Mouse (Mus musculus) lung, adult 2 months (tissue): ENCODE measurements at regions not wholly inside any gene's neighbourhood (a gene's known extent, or its start where the extent isn't known, plus 50 kb on each side); places are given as distances from the start of the nearest gene placed in this dataset.

Experiments
- CTCF ChIP-seq: fragments of 200-500 bp; IDR thresholded peaks from 2 replicates; pipeline ENCODE4 v1.5.1; 2011; ENCODE audit warnings: mild to moderate bottlenecking, low read length, control low read depth; ENCODE audit not compliant: insufficient read depth
- POLR2A ChIP-seq: fragments of 200-500 bp; IDR thresholded peaks from 2 replicates; pipeline ENCODE4 v1.6.1; 2011; ENCODE audit warnings: low read depth, mild to moderate bottlenecking, control low read depth, low read length, borderline replicate concordance; ENCODE audit errors: extremely low read depth

DNA sequence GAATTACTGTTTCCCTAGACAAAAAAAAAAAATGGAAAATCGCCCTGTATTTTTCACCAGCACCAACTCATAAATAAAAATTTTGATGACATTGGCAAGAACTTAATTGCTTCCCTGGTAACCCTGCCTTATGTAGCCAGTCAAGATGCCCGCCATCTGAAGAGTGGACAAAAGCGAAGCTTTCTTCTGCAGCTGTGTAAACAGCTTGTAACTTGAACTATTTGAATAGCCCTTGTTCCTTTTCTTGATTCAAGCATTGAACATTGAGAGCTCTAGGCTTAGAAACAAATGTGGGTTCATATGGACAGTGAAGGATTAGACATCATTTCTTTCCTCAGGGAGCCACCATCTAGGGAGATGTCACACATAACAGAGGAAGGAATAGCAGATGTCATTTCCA, 52.9 kb upstream of the Arhgap24 start:
- TF ChIP-seq CTCF (no peak), POLR2A (no peak)
